Mouse (Mus musculus) liver, embryonic 12.5 days (tissue): ENCODE results near the gene Fam160a1. TPM values are rescaled to one million over a fixed set of nuclear protein-coding genes. Genes with fewer than 3 reads are reported as not detected.

Experiments used
- ATAC-seq: fragments of 200-750 bp; cut with Nextera tagmentation; 2 replicates; pipeline ENCODE4 v1.8.0; 2017; ENCODE audit warnings: moderate number of reproducible peaks, mild to moderate bottlenecking, moderate library complexity
- H3K27ac ChIP-seq: fragments of 300-500 bp; sonication (generic); 2 replicates; pipeline ENCODE4 v1.5.1; 2016; ENCODE audit warnings: mild to moderate bottlenecking
- H3K27me3 ChIP-seq: fragments of 300-500 bp; sonication (generic); replicated peaks from 2 replicates; pipeline ENCODE4 v1.6.1; 2016; ENCODE audit warnings: mild to moderate bottlenecking, moderate library complexity
- H3K36me3 ChIP-seq: fragments of 300-500 bp; sonication (generic); 2 replicates; pipeline ENCODE4 v1.6.1; 2016; ENCODE audit warnings: mild to moderate bottlenecking, moderate library complexity
- H3K4me1 ChIP-seq: fragments of 300-500 bp; sonication (generic); 2 replicates; pipeline ENCODE4 v1.6.1; 2016
- H3K4me2 ChIP-seq: fragments of 300-500 bp; sonication (generic); 2 replicates; pipeline ENCODE4 v1.6.1; 2016; ENCODE audit warnings: mild to moderate bottlenecking, moderate library complexity
- H3K4me3 ChIP-seq: fragments of 300-500 bp; sonication (generic); 2 replicates; pipeline ENCODE4 v1.5.1; 2016; ENCODE audit warnings: mild to moderate bottlenecking, moderate library complexity
- H3K9ac ChIP-seq: fragments of 300-500 bp; sonication (generic); 2 replicates; pipeline ENCODE4 v1.6.1; 2016; ENCODE audit warnings: mild to moderate bottlenecking, moderate library complexity
- H3K9me3 ChIP-seq: fragments of 300-500 bp; sonication (generic); replicated peaks from 2 replicates; pipeline ENCODE4 v1.6.1; 2016; ENCODE audit warnings: mild to moderate bottlenecking, moderate library complexity
- WGBS: fragments of 180-500 bp; shearing (Covaris S2); methylation state at CpG from one replicate; pipeline ENCODE4 v1.1.7; 2016; ENCODE audit not compliant: insufficient replicate concordance; 5-methylcytosine and 5-hydroxymethylcytosine counted together
- polyA plus RNA-seq: library from polyadenylated mRNA; unstranded; fragments of >200 nt; fragmentation: Nextera tagmentation; extraction: Ambion mirVana; gene quantifications from 2 replicates; pipeline ENCODE4 v1.2.1, GENCODE M21; 2016

The Fam160a1 gene
- polyA plus RNA-seq, 1 experiment from 2014 or later, result 0.44 TPM

GRCm38 (mm10) chr3:85846316-85846715 lies 29.2 kb upstream of the Fam160a1 start:
- WGBS, result 74% methylated on average over 1 of the region's 1 CpGs
- H3K27me3 ChIP-seq, result no peaks in the 10 kb centered on the region
- H3K27ac ChIP-seq, result no peak overlapping the region
- H3K4me1 ChIP-seq, result no peaks in the 10 kb centered on the region
- H3K9me3 ChIP-seq, result no peaks in the 10 kb centered on the region
- H3K36me3 ChIP-seq, result no peaks in the 10 kb centered on the region
- H3K9ac ChIP-seq, result no peak overlapping the region
- no peak overlapping the region for H3K4me3 ChIP-seq
- no peak for ATAC-seq
- no peak overlapping the region for H3K4me2 ChIP-seq

- Histone ChIP-seq H3K9me3 (no peaks in the 10 kb centered on the region), H3K27ac (no peak overlapping the region), H3K4me3 (no peak overlapping the region), H3K9ac (no peak overlapping the region), H3K36me3 (no peaks in the 10 kb centered on the region), H3K4me2 (no peak overlapping the region), H3K4me1 (no peaks in the 10 kb centered on the region), H3K27me3 (no peaks in the 10 kb centered on the region)
- ATAC-seq, result no peak; the same call in 1 of the 2 replicates
- 63% methylated on average over 6 of the region's 6 CpGs for whole genome bisulfite sequencing
Measured at GRCm38 (mm10) chr3:85845341-85845740, 28.2 kb upstream of the Fam160a1 start.

GRCm38 (mm10) chr3:85842881-85843218 lies 25.8 kb upstream of the Fam160a1 start:
- Histone ChIP-seq H3K27ac (no peak overlapping the region), H3K4me3 (no peak overlapping the region), H3K27me3 (no peaks in the 10 kb centered on the region), H3K4me1 (no peaks in the 10 kb centered on the region), H3K9ac (no peak overlapping the region), H3K36me3 (no peaks in the 10 kb centered on the region), H3K9me3 (no peaks in the 10 kb centered on the region; the same call in 1 of the 2 replicates), H3K4me2 (no peak overlapping the region)
- no peak for ATAC-seq

GRCm38 (mm10) chr3:85842177-85842880 lies 25.2 kb upstream of the Fam160a1 start:
- H3K4me3 ChIP-seq, result no peak overlapping the region
- no peak for ATAC-seq
- no peaks in the 10 kb centered on the region for H3K36me3 ChIP-seq
- no peaks in the 10 kb centered on the region for H3K27me3 ChIP-seq
- no peaks in the 10 kb centered on the region for H3K4me1 ChIP-seq
- H3K4me2 ChIP-seq, result no peak overlapping the region
- no peak overlapping the region for H3K9ac ChIP-seq
- 40% methylated on average over 9 of the region's 9 CpGs for WGBS
- no peaks in the 10 kb centered on the region; the same call in 1 of the 2 replicates for H3K9me3 ChIP-seq
- no peak overlapping the region for H3K27ac ChIP-seq

- Histone ChIP-seq H3K9me3 (no peaks in the 10 kb centered on the region; the same call in 1 of the 2 replicates), H3K27me3 (no peaks in the 10 kb centered on the region), H3K4me3 (no peak overlapping the region), H3K9ac (no peak overlapping the region), H3K36me3 (no peaks in the 10 kb centered on the region), H3K27ac (no peak overlapping the region), H3K4me2 (no peak overlapping the region), H3K4me1 (no peaks in the 10 kb centered on the region)
- 38% methylated on average over 2 of the region's 2 CpGs for WGBS
- ATAC-seq, result no peak
Measured at GRCm38 (mm10) chr3:85841454-85842176, 24.5 kb upstream of the Fam160a1 start.

- H3K9ac ChIP-seq, result no peak overlapping the region
- no peaks in the 10 kb centered on the region for H3K4me1 ChIP-seq
- no peak overlapping the region for H3K27ac ChIP-seq
- H3K4me2 ChIP-seq, result no peak overlapping the region
- no peak for ATAC-seq
- H3K4me3 ChIP-seq, result no peak overlapping the region
- no peaks in the 10 kb centered on the region for H3K27me3 ChIP-seq
- H3K36me3 ChIP-seq, result no peaks in the 10 kb centered on the region
- no peaks in the 10 kb centered on the region for H3K9me3 ChIP-seq
- WGBS, result 59% methylated on average over 1 of the region's 1 CpGs
Measured at GRCm38 (mm10) chr3:85833627-85834026, 16.5 kb upstream of the Fam160a1 start.

GRCm38 (mm10) chr3:85832490-85833155 lies 15.5 kb upstream of the Fam160a1 start:
- no peaks in the 10 kb centered on the region for H3K27me3 ChIP-seq
- H3K36me3 ChIP-seq, result no peaks in the 10 kb centered on the region
- 78% methylated on average over 10 of the region's 10 CpGs for WGBS
- ATAC-seq, result no peak
- H3K4me3 ChIP-seq, result no peak overlapping the region
- no peak overlapping the region for H3K9ac ChIP-seq
- H3K4me1 ChIP-seq, result no peaks in the 10 kb centered on the region
- H3K27ac ChIP-seq, result no peak overlapping the region
- no peaks in the 10 kb centered on the region for H3K9me3 ChIP-seq
- no peak overlapping the region for H3K4me2 ChIP-seq

GRCm38 (mm10) chr3:85831785-85832184 lies 14.7 kb upstream of the Fam160a1 start:
- no peak for ATAC-seq
- Histone ChIP-seq H3K9ac (no peak overlapping the region), H3K4me3 (no peak overlapping the region), H3K4me1 (no peaks in the 10 kb centered on the region), H3K4me2 (no peak overlapping the region), H3K27ac (no peak overlapping the region), H3K27me3 (no peaks in the 10 kb centered on the region), H3K9me3 (no peaks in the 10 kb centered on the region), H3K36me3 (no peaks in the 10 kb centered on the region)
- WGBS, result 56% methylated on average over 1 of the region's 1 CpGs

- Histone ChIP-seq H3K27me3 (no peaks in the 10 kb centered on the region), H3K27ac (no peak overlapping the region), H3K9ac (no peak overlapping the region), H3K36me3 (no peaks in the 10 kb centered on the region), H3K4me2 (no peak overlapping the region), H3K4me3 (no peak overlapping the region), H3K4me1 (no peaks in the 10 kb centered on the region), H3K9me3 (no peaks in the 10 kb centered on the region)
- 51% methylated on average over 4 of the region's 4 CpGs for WGBS
- ATAC-seq, result no peak
Measured at GRCm38 (mm10) chr3:85829047-85829446, 12.0 kb upstream of the Fam160a1 start.

GRCm38 (mm10) chr3:85827815-85828214 lies 10.7 kb upstream of the Fam160a1 start:
- Histone ChIP-seq H3K27ac (no peak overlapping the region), H3K4me2 (no peak overlapping the region), H3K36me3 (no peaks in the 10 kb centered on the region), H3K9me3 (no peaks in the 10 kb centered on the region), H3K9ac (no peak overlapping the region), H3K4me3 (no peak overlapping the region), H3K4me1 (no peaks in the 10 kb centered on the region), H3K27me3 (no peaks in the 10 kb centered on the region)
- WGBS, result 72% methylated on average over 6 of the region's 6 CpGs
- ATAC-seq, result no peak

GRCm38 (mm10) chr3:85827283-85827682 lies 10.2 kb upstream of the Fam160a1 start:
- no peak overlapping the region for H3K9ac ChIP-seq
- no peaks in the 10 kb centered on the region for H3K9me3 ChIP-seq
- H3K27ac ChIP-seq, result no peak overlapping the region
- no peaks in the 10 kb centered on the region for H3K36me3 ChIP-seq
- H3K4me1 ChIP-seq, result no peaks in the 10 kb centered on the region
- no peak for ATAC-seq
- H3K4me2 ChIP-seq, result no peak overlapping the region
- H3K27me3 ChIP-seq, result no peaks in the 10 kb centered on the region
- WGBS, result 66% methylated on average over 4 of the region's 4 CpGs
- no peak overlapping the region for H3K4me3 ChIP-seq

- no peaks in the 10 kb centered on the region for H3K27me3 ChIP-seq
- no peak overlapping the region for H3K27ac ChIP-seq
- H3K9ac ChIP-seq, result no peak overlapping the region
- no peaks in the 10 kb centered on the region for H3K4me1 ChIP-seq
- no peaks in the 10 kb centered on the region for H3K36me3 ChIP-seq
- H3K4me2 ChIP-seq, result no peak overlapping the region
- no peak overlapping the region for H3K4me3 ChIP-seq
- ATAC-seq, result no peak
- no peaks in the 10 kb centered on the region for H3K9me3 ChIP-seq
- 73% methylated on average over 15 of the region's 15 CpGs for WGBS
Measured at GRCm38 (mm10) chr3:85820839-85821548, 3.9 kb upstream of the Fam160a1 start.
